Mouse (Mus musculus) heart, embryonic 15.5 days (tissue): ENCODE data around the gene Sh2d1a. TPM values are rescaled to one million over a fixed set of nuclear protein-coding genes. Genes with fewer than 3 reads are reported as not detected.

Source experiments
- ATAC-seq: fragments of 200-750 bp; cut with Nextera tagmentation; replicated peaks from 2 replicates; pipeline ENCODE4 v1.8.0; 2017; ENCODE audit warnings: low read depth, moderate TSS enrichment; ENCODE audit not compliant: insufficient number of reproducible peaks, insufficient read depth, low FRiP score
- H3K27ac ChIP-seq: fragments of 300-500 bp; sonication (generic); 2 replicates; pipeline ENCODE4 v1.5.1; 2015; ENCODE audit warnings: mild to moderate bottlenecking, inconsistent platforms
- H3K27me3 ChIP-seq: fragments of 300-500 bp; sonication (generic); 2 replicates; pipeline ENCODE4 v1.6.1; 2015; ENCODE audit warnings: inconsistent platforms
- H3K36me3 ChIP-seq: fragments of 300-500 bp; sonication (generic); 2 replicates; pipeline ENCODE4 v1.6.1; 2015; ENCODE audit warnings: mild to moderate bottlenecking, inconsistent platforms
- H3K4me1 ChIP-seq: fragments of 300-500 bp; sonication (generic); replicated peaks from 2 replicates; pipeline ENCODE4 v1.6.1; 2015; ENCODE audit warnings: inconsistent platforms
- H3K4me2 ChIP-seq: fragments of 300-500 bp; sonication (generic); 2 replicates; pipeline ENCODE4 v1.6.1; 2015; ENCODE audit warnings: inconsistent platforms, mild to moderate bottlenecking, moderate library complexity
- H3K4me3 ChIP-seq: fragments of 300-500 bp; sonication (generic); 2 replicates; pipeline ENCODE4 v1.5.1; 2015; ENCODE audit warnings: mild to moderate bottlenecking, inconsistent platforms
- H3K9ac ChIP-seq: fragments of 300-500 bp; sonication (generic); 2 replicates; pipeline ENCODE4 v1.6.1; 2015; ENCODE audit warnings: mild to moderate bottlenecking, inconsistent platforms
- H3K9me3 ChIP-seq: fragments of 300-500 bp; sonication (generic); replicated peaks from 2 replicates; pipeline ENCODE4 v1.6.1; 2016; ENCODE audit warnings: inconsistent platforms
- WGBS: fragments of 180-500 bp; shearing (Covaris S2); methylation state at CpG from one replicate; pipeline ENCODE4 v1.1.7; 2015; ENCODE audit warnings: mixed read lengths; 5-methylcytosine and 5-hydroxymethylcytosine counted together
- polyA plus RNA-seq: library from polyadenylated mRNA; unstranded; fragments of >200 nt; fragmentation: Nextera tagmentation; extraction: Ambion mirVana; gene quantifications from 2 replicates; pipeline ENCODE4 v1.2.1, GENCODE M21; 2015

Sh2d1a gene
- polyA plus RNA-seq, 1 experiment from 2014 or later: 0.72 TPM

- Histone ChIP-seq H3K27me3 (no peaks in the 10 kb centered on the region), H3K9ac (no peak overlapping the region), H3K4me1 (no peaks in the 10 kb centered on the region), H3K4me2 (no peak overlapping the region), H3K27ac (no peak overlapping the region), H3K9me3 (no peaks in the 10 kb centered on the region), H3K36me3 (no peaks in the 10 kb centered on the region), H3K4me3 (no peak overlapping the region)
- no peak for ATAC-seq
- 87% methylated on average over 1 of the region's 1 CpGs for WGBS
These were observed 42.8 kb downstream of the Sh2d1a start for GRCm38 (mm10) chrX:42545076-42545475.

- no peak overlapping the region for H3K4me3 ChIP-seq
- H3K9me3 ChIP-seq: no peaks in the 10 kb centered on the region
- H3K4me2 ChIP-seq: no peak overlapping the region
- no peak overlapping the region for H3K27ac ChIP-seq
- 77% methylated on average over 4 of the region's 4 CpGs for WGBS
- H3K9ac ChIP-seq: no peak overlapping the region
- no peak for ATAC-seq
- no peaks in the 10 kb centered on the region for H3K27me3 ChIP-seq
- no peaks in the 10 kb centered on the region for H3K36me3 ChIP-seq
- no peaks in the 10 kb centered on the region for H3K4me1 ChIP-seq
These were observed 46.3 kb downstream of the Sh2d1a start for GRCm38 (mm10) chrX:42548513-42548912.

GRCm38 (mm10) chrX:42557284-42557683, 55.0 kb downstream of the Sh2d1a start:
- no peaks in the 10 kb centered on the region for H3K27me3 ChIP-seq
- 23% methylated on average over 7 of the region's 7 CpGs for WGBS
- H3K4me2 ChIP-seq: no peak overlapping the region
- no peak overlapping the region for H3K27ac ChIP-seq
- no peaks in the 10 kb centered on the region for H3K9me3 ChIP-seq
- no peak overlapping the region for H3K9ac ChIP-seq
- no peaks in the 10 kb centered on the region for H3K4me1 ChIP-seq
- H3K36me3 ChIP-seq: no peaks in the 10 kb centered on the region
- H3K4me3 ChIP-seq: no peak overlapping the region
- ATAC-seq: no peak

- Histone ChIP-seq H3K36me3 (no peaks in the 10 kb centered on the region), H3K27ac (no peak overlapping the region), H3K27me3 (no peaks in the 10 kb centered on the region), H3K9me3 (no peaks in the 10 kb centered on the region), H3K4me3 (no peak overlapping the region), H3K9ac (no peak overlapping the region), H3K4me1 (no peaks in the 10 kb centered on the region), H3K4me2 (no peak overlapping the region)
- 61% methylated on average over 4 of the region's 4 CpGs for WGBS
- no peak for ATAC-seq
These were observed 56.4 kb downstream of the Sh2d1a start for GRCm38 (mm10) chrX:42558683-42559082.

Other genes starting within 250 kb of the Sh2d1a start
- not detected in 2 replicates for gene Tex13c2, start 12.8 kb upstream of the Sh2d1a start, polyA plus RNA-seq